Mouse (Mus musculus): ENCODE measurements around the gene Btg2.

DNA sequence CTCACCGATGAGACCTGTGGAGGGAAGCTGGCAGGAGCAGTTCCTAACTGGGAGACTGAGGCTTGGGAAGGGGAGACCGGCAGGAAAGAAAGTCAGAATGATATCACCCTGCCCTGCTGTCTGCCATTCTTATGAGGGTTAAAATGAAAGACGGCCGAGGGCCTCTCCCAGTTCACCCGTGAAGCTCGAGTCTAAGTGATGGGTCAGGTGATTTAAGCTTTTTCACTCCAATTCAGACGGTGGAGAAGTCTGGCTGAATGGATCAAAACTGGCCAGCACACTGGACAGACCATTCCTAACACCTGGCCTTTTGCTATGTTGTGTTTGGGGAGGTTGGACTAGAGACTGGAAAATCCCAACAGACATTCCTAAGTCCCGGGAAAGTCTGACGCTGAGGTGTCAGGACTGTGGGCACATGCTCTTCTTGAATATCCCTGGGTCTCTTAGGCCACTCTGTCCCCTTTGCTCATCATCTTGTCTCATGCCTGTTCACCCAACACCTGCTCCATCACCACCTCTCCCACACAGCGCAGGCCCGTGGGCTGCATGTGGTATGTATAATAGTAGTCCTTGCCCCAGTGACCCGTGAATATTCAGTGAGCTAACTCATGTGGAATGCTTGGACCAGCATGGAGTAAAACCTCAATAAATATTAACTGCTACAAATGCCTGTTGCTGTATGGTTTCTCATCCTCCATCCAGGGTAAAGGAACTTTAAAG is 20.8 kb upstream of the Btg2 start:
- TF ChIP-seq GATA1 (IDR thresholded peaks at IDR 0.05; ENCODE audit: borderline replicate concordance, low read length): no peak
- TF ChIP-seq FLI1 (IDR thresholded peaks at IDR 0.05; ENCODE audit: low read length): no peak
